ENCODE assay signal across 7 mouse cellular contexts in genomic region chr1:133422615-133423161, GRCm38 (mm10). TPM values are rescaled to one million over a fixed set of nuclear protein-coding genes. Genes with fewer than 3 reads are reported as not detected.
A peak's percentile ranks its signal among the peaks of the same experiment; 100 is the strongest.
DNase-seq lines count a peak whose midpoint lies in the region; ATAC-seq lines count a peak whose summit lies in the region.

No protein-coding gene starts in this region.

- peak overlapping the region; percentile 86 for H3K9ac ChIP-seq in heart, embryonic 14.5 days (ENCODE audit: low read length)

- H3K4me2 ChIP-seq in heart, embryonic 14.5 days (ENCODE audit: low read length): peak overlapping the region; percentile 100

- H3K9me3 ChIP-seq in heart, embryonic 14.5 days (ENCODE audit: control insufficient read depth, low read length): no peaks in the 10 kb centered on the region

- no peaks in the 10 kb centered on the region for H3K36me3 ChIP-seq in heart, embryonic 14.5 days (ENCODE audit: control insufficient read depth, insufficient read depth, low read length)

- under 1% methylated on average over 29 of the region's 29 CpGs for WGBS in heart, embryonic 14.5 days

- ATAC-seq in heart, embryonic 14.5 days (ENCODE audit: insufficient number of reproducible peaks, insufficient read depth, low FRiP score, low read depth): no peak

- peak overlapping the region; percentile 58 to 78 for H3K4me3 ChIP-seq in heart, embryonic 14.5 days (ENCODE audit: control insufficient read depth in 1 of 2, insufficient read depth in 1 of 2, low read depth in 1 of 2, low read length in 2 of 2)

- H3K27ac ChIP-seq in heart, embryonic 14.5 days (replicated peaks in 1 of 2; ENCODE audit: control insufficient read depth in 1 of 2, insufficient read depth in 1 of 2, low read depth in 2 of 2, low read length in 2 of 2): 0 out of 4 replicates have a peak overlapping the region, but pooled peaks have one; percentile 8 to 87

- peaks cover 7 to 10% of the 10 kb centered on the region in 2 experiments; a peak in 3 of 4 replicates for H3K4me1 ChIP-seq in heart, embryonic 14.5 days (ENCODE audit: control insufficient read depth in 2 of 2, insufficient read depth in 2 of 2, low read length in 2 of 2)

- H3K27me3 ChIP-seq in heart, embryonic 14.5 days (ENCODE audit: control insufficient read depth, insufficient read depth, low read length): no peaks in the 10 kb centered on the region; the same call in 1 of the 2 replicates

- peak; percentile 52 for DNase-seq in ZHBTc4 (ENCODE audit: low read depth, low spot score)
- peak; percentile 64 for DNase-seq in embryo, embryonic 10 days (ENCODE audit: low spot score)
- peak; percentile 85 for DNase-seq in kidney, postnatal 14 days
- peak; percentile 48 for DNase-seq in mesoderm, embryonic 11.5 days (ENCODE audit: low read depth, low spot score)
- no peak for DNase-seq in layer of hippocampus, adult 8-10 months (ENCODE audit: low spot score in 2 of 2)
- DNase-seq in gastrocnemius, adult 18-20 months (ENCODE audit: low spot score): no peak

RNA-seq across cellular contexts. Expression of gene Sox13, which starts 1.5 kb away (rescaled TPM):
- 3.5 and 5.2 TPM in 2 replicates for polyA plus RNA-seq in heart, embryonic 14.5 days (2014; fragmentation: Nextera tagmentation; extraction: Ambion mirVana)
- total RNA-seq in layer of hippocampus, adult 8-10 months (2022): 10 to 100 TPM in 1 of 4 experiments, 1 to 10 TPM in 3; 9.3 to 13.7 (median 9.4) TPM
- 10 to 100 TPM in 1 of 2 experiments, 1 to 10 TPM in 1; 6.2 to 11.5 TPM for total RNA-seq in gastrocnemius, adult 18-20 months (2021)

RNA-seq across cellular contexts. Expression of gene Etnk2, which starts 59.3 kb away (rescaled TPM):
- 0.85 and 1.6 TPM in 2 replicates for polyA plus RNA-seq in heart, embryonic 14.5 days (2014; fragmentation: Nextera tagmentation; extraction: Ambion mirVana)
- total RNA-seq in layer of hippocampus, adult 8-10 months (2022): 1 to 10 TPM; 2.0 to 3.3 (median 2.5) TPM
- total RNA-seq in gastrocnemius, adult 18-20 months (2021): under 1 TPM; 0.17 to 0.34 TPM

Comparison
In these comparisons a context has a peak if more than half of its experiments do, and no peak if none do; other contexts are left out.
1. DNase-seq: peak in ZHBTc4 (single experiment), embryo, embryonic 10 days (single experiment), kidney, postnatal 14 days (single experiment) and mesoderm, embryonic 11.5 days (single experiment); none in layer of hippocampus, adult 8-10 months (0 of 2) and gastrocnemius, adult 18-20 months (single experiment).